Mouse (Mus musculus) hindbrain, postnatal 0 days (tissue): ENCODE data around the gene Muc3. TPM values are rescaled to one million over a fixed set of nuclear protein-coding genes. Genes with fewer than 3 reads are reported as not detected.
A peak's percentile ranks its signal among the peaks of the same experiment; 100 is the strongest.

ENCODE experiments used
- ATAC-seq: fragments of 200-750 bp; cut with Nextera tagmentation; 2 replicates; pipeline ENCODE4 v1.8.0; 2017; ENCODE audit warnings: mild to moderate bottlenecking, moderate TSS enrichment, moderate library complexity
- DNase-seq: peaks from one replicate; pipeline ENCODE4 v3.0.0-alpha.2; 2015; ENCODE audit warnings: low spot score
- H3K27ac ChIP-seq: fragments of 300-500 bp; sonication (generic); 2 replicates; pipeline ENCODE4 v1.5.1; 2014; ENCODE audit warnings: mild to moderate bottlenecking
- H3K27me3 ChIP-seq: fragments of 300-500 bp; sonication (generic); 2 replicates; pipeline ENCODE4 v1.6.1; 2014; ENCODE audit warnings: low read length, mixed read lengths; ENCODE audit not compliant: insufficient read depth
- H3K36me3 ChIP-seq: fragments of 300-500 bp; sonication (generic); 2 replicates; pipeline ENCODE4 v1.6.1; 2014; ENCODE audit warnings: low read length, mixed read lengths; ENCODE audit not compliant: insufficient read depth
- H3K4me1 ChIP-seq: fragments of 300-500 bp; sonication (generic); 2 replicates; pipeline ENCODE4 v1.6.1; 2014; ENCODE audit warnings: antibody characterized with exemption, low read length, mixed read lengths; ENCODE audit not compliant: insufficient read depth
- H3K4me2 ChIP-seq: fragments of 300-500 bp; sonication (generic); 2 replicates; pipeline ENCODE4 v1.6.1; 2014; ENCODE audit warnings: low read depth, mild to moderate bottlenecking, low read length, moderate library complexity, mixed read lengths
- H3K4me3 ChIP-seq: fragments of 300-500 bp; sonication (generic); 2 replicates; pipeline ENCODE4 v1.5.1; 2014; ENCODE audit warnings: low read length
- H3K9ac ChIP-seq: fragments of 300-500 bp; sonication (generic); replicated peaks from 2 replicates; pipeline ENCODE4 v1.6.1; 2014; ENCODE audit warnings: mild to moderate bottlenecking, low read length, moderate library complexity, mixed read lengths
- H3K9me3 ChIP-seq: fragments of 300-500 bp; sonication (generic); 2 replicates; pipeline ENCODE4 v1.6.1; 2016; ENCODE audit warnings: low read length, mixed read lengths
- CTCF ChIP-seq: IDR thresholded peaks from 2 replicates; pipeline ENCODE4 v1.5.1; 2016; ENCODE audit warnings: antibody characterized with exemption, control low read depth, low read depth
- WGBS: fragments of 180-500 bp; shearing (Covaris S2); extraction: QIAGEN DNeasy Blood & Tissue Kit; methylation state at CpG from one replicate; pipeline ENCODE4 v1.1.7; 2014; 5-methylcytosine and 5-hydroxymethylcytosine counted together
- polyA plus RNA-seq: library from polyadenylated mRNA; unstranded; fragments of >200 nt; fragmentation: Nextera tagmentation; extraction: Ambion mirVana; gene quantifications from 2 replicates; pipeline ENCODE4 v1.2.1, GENCODE M21; 2015
- total RNA-seq: library from RNA; depleted of rRNA; stranded (reverse); fragments of >200 nt; gene quantifications from 2 replicates; pipeline ENCODE4 v1.2.3, GENCODE M21; 2014

Gene Muc3
- total and polyA plus RNA-seq, 2 experiments from 2014 or later = not detected

DNA sequence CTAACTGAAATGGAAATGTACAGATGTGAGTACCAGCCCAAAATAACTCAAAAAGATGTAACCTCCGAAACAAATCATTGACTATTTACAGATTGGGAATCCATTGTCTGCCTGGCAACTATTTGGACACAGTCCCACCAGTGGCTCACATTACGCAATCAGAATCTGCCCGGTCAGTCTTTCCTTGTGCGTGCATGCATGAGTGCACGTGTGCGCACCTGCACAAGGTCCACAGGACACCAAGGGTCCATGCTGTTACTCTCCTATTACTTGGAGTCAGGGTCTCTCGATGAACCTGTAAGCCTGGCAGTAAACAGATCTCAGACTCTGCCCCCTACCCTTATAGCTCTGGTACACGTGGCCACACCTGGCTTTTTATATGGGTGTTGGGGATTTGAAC lies 41.5 kb downstream of the Muc3 start:
- H3K27me3 ChIP-seq = no peaks in the 10 kb centered on the region
- H3K9me3 ChIP-seq = no peaks in the 10 kb centered on the region
- 77% methylated on average over 8 of the region's 8 CpGs for WGBS
- no peak for TF ChIP-seq CTCF
- no peak overlapping the region for H3K4me2 ChIP-seq
- DNase-seq (no peak), ATAC-seq (no peak)
- H3K27ac ChIP-seq = no peak overlapping the region
- H3K4me3 ChIP-seq = no peak overlapping the region
- peaks cover 3% of the 10 kb centered on the region; the same call in 1 of the 2 replicates for H3K4me1 ChIP-seq
- H3K9ac ChIP-seq = no peak overlapping the region
- no peaks in the 10 kb centered on the region for H3K36me3 ChIP-seq

DNA sequence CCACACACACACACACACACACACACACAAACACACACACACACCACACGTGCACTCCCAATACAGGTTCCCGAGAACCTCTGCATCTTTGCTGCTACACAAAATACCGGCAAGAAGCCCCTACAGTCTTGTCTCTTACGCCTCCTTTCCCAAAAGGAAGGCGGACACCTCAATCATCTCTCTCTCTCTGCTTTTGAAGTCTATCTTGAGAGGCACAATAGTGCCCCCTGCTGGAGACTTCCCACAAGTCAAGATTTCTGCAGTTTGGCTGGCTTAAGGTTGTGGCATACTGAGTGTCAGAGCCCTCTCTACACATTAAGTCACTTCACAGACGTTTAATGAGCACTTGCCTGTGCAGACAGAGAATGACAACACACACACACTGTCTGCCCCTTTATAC lies 42.1 kb downstream of the Muc3 start:
- H3K4me2 ChIP-seq = peak overlapping the region; percentile 31; the same call in 1 of the 2 replicates
- peaks cover 3% of the 10 kb centered on the region; the same call in 1 of the 2 replicates for H3K4me1 ChIP-seq
- H3K9me3 ChIP-seq = no peaks in the 10 kb centered on the region
- no peak overlapping the region for H3K4me3 ChIP-seq
- WGBS = 3% methylated on average over 6 of the region's 6 CpGs
- ATAC-seq (peak; percentile 54), DNase-seq (peak; percentile 93)
- H3K27me3 ChIP-seq = no peaks in the 10 kb centered on the region
- H3K36me3 ChIP-seq = no peaks in the 10 kb centered on the region
- no peak overlapping the region for H3K9ac ChIP-seq
- H3K27ac ChIP-seq = no peak overlapping the region
- TF ChIP-seq CTCF = peak; percentile 93

DNA sequence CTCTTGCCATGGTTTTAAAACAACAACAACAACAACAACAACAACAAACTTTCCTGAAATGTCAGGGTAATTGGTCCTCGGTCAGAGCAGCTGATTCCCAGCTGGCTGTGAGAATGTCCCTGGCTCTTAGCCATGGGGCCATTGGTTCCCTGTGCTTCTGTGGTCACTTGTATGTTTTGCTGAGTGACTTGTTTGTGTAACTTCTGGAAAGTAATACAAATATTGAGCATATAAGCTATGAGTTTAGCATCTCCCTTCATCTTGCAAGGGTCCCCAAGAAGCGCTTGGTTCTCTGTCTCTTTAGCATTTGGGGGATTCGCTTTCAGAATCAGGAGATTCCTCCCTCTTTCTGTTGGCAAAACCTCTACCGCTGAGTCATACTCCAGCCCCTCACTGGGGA lies 42.7 kb downstream of the Muc3 start:
- TF ChIP-seq CTCF = no peak

DNA sequence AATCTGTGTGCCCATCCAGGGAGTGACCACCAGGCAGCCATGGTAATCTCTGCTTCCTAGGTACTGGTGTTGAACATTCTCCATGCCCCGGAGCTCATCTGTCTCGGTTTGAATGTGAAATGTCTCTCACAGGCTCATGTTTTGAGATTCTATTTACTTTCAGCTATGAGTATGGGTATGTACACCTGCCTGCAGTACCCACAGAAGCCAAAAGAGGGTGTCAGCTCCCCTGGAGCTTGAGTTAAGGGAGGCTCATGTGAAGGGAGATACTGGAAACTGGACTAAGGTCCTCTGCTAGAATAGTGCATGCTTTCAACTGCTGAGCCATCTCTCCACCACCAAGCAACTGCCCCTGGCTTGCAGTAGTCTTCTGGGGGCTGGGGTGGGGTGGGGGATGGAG lies 45.2 kb downstream of the Muc3 start:
- no peak for DNase-seq
- H3K27me3 ChIP-seq = no peaks in the 10 kb centered on the region
- H3K4me2 ChIP-seq = no peak overlapping the region
- H3K4me3 ChIP-seq = no peak overlapping the region
- H3K27ac ChIP-seq = no peak overlapping the region
- no peak for ATAC-seq
- H3K9ac ChIP-seq = no peak overlapping the region
- peaks cover 3% of the 10 kb centered on the region; the same call in 1 of the 2 replicates for H3K4me1 ChIP-seq
- no peaks in the 10 kb centered on the region for H3K9me3 ChIP-seq
- H3K36me3 ChIP-seq = no peaks in the 10 kb centered on the region
- TF ChIP-seq CTCF = no peak
- 92% methylated on average over 2 of the region's 2 CpGs for WGBS

More for the DNA sequence above, 42.7 kb downstream of the Muc3 start:
- Histone ChIP-seq H3K4me3 (no peak overlapping the region), H3K9ac (no peak overlapping the region), H3K27ac (no peak overlapping the region), H3K4me1 (peaks cover 3% of the 10 kb centered on the region; the same call in 1 of the 2 replicates), H3K27me3 (no peaks in the 10 kb centered on the region), H3K36me3 (no peaks in the 10 kb centered on the region), H3K9me3 (no peaks in the 10 kb centered on the region), H3K4me2 (no peak overlapping the region)
- ATAC-seq (no peak), DNase-seq (no peak)
- 67% methylated on average over 4 of the region's 4 CpGs for WGBS

DNA sequence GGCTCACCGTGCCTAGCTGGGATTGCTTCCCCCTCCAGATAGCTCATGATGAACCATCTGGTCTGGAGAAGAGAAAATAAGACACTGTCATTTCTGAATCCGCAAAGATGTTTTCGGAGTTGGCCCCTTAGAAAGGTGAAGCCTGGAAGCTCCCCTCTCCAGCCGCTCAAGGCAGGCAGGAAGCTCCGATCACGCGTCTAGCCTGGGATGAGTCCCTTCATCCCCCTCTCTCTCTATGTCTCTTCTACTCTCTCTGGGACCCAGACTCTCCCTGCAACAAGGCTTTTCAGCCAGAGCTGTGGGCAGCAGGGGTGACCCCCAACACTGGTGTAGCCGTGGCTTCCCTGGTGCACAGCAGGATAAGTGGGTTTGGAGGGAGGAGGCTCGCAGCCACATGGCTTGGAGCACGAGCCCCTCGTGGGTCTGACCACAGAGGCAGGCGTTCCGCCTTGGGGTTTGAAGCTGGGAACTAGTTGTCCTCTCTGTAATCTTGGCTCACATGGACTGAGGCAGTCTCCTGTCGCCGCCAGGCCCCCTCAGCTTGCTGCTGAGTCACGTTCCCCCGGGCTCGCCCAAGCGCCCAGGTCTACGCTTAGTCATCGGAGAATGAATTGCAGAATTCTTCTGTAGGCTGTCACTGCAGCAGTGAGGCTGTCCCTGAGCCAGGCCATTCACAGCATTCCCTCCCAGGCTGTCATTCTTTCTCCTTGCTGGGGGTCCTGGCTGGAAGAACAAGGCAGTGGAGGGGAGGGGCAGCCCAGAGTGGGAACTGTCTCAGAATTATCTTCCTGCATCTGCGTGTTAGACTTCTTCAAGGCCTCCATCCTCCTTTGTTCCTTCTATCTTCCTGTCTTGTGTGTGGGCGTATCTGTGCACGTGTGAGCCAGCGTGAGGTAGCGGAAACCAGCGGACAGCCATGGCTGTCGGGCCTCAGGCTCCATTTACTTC lies 46.3 kb downstream of the Muc3 start:
- TF ChIP-seq CTCF = no peak
- Histone ChIP-seq H3K4me3 (no peak overlapping the region), H3K9ac (no peak overlapping the region), H3K27me3 (no peaks in the 10 kb centered on the region), H3K27ac (no peak overlapping the region), H3K36me3 (no peaks in the 10 kb centered on the region), H3K4me1 (peaks cover 3% of the 10 kb centered on the region; the same call in 1 of the 2 replicates), H3K9me3 (no peaks in the 10 kb centered on the region), H3K4me2 (no peak overlapping the region)
- DNase-seq (peak; percentile 50), ATAC-seq (peak; percentile 60)
- 46% methylated on average over 28 of the region's 28 CpGs for WGBS

DNA sequence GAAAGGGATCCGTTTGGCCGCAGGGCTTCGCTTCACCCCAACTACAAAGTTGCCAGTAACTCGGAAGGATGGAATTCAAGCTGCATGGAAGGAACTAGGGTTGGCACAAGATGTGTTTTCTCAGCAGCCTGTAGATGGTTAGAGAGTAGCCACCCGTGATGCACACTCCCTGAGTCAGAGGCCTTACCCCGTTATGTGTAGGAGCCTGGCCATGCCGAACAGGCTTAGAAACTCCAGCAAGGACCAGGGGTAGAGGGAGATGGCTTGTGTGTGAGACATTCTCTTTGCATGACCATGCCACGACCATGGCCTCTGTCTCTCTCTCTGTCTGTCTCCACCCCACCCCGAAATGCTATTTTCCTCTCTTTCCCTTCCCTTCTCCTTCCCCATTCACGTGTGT lies 47.0 kb downstream of the Muc3 start:
- DNase-seq (no peak), ATAC-seq (no peak)
- H3K27me3 ChIP-seq = no peaks in the 10 kb centered on the region
- no peaks in the 10 kb centered on the region for H3K9me3 ChIP-seq
- TF ChIP-seq CTCF = no peak
- H3K4me3 ChIP-seq = no peak overlapping the region
- peaks cover 3% of the 10 kb centered on the region; the same call in 1 of the 2 replicates for H3K4me1 ChIP-seq
- H3K27ac ChIP-seq = no peak overlapping the region
- WGBS = 75% methylated on average over 10 of the region's 10 CpGs
- no peaks in the 10 kb centered on the region for H3K36me3 ChIP-seq
- H3K4me2 ChIP-seq = no peak overlapping the region
- H3K9ac ChIP-seq = no peak overlapping the region

DNA sequence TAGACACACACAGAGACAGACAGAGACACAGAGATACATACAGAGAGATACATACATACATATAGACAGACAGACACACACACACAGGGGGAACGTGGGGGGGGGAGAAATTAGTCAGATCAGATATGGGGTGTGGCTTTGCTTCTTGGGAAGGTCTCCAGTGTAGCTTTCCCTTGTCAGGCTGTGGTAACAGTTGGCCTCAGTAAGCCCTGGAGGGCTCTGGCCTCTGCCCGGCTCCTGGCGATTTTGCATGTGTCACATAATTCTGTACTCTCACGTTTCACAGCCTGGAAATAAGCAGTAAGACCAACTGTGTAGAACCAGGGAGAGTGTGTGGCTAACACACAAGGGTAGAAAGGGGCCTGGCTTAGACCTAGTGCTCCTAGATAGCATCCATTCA lies 48.5 kb downstream of the Muc3 start:
- H3K36me3 ChIP-seq = no peaks in the 10 kb centered on the region
- no peak for TF ChIP-seq CTCF
- WGBS = 68% methylated on average over 4 of the region's 4 CpGs
- no peak overlapping the region for H3K9ac ChIP-seq
- no peak overlapping the region for H3K4me2 ChIP-seq
- no peaks in the 10 kb centered on the region for H3K9me3 ChIP-seq
- H3K27ac ChIP-seq = no peak overlapping the region
- ATAC-seq (0 out of 2 replicates have a peak, but pooled peaks have one; percentile 38), DNase-seq (no peak)
- no peaks in the 10 kb centered on the region for H3K27me3 ChIP-seq
- H3K4me3 ChIP-seq = no peak overlapping the region
- H3K4me1 ChIP-seq = peaks cover 3% of the 10 kb centered on the region; the same call in 1 of the 2 replicates
